Mouse (Mus musculus): Measurements from ENCODE around the gene BC030867.

DNA sequence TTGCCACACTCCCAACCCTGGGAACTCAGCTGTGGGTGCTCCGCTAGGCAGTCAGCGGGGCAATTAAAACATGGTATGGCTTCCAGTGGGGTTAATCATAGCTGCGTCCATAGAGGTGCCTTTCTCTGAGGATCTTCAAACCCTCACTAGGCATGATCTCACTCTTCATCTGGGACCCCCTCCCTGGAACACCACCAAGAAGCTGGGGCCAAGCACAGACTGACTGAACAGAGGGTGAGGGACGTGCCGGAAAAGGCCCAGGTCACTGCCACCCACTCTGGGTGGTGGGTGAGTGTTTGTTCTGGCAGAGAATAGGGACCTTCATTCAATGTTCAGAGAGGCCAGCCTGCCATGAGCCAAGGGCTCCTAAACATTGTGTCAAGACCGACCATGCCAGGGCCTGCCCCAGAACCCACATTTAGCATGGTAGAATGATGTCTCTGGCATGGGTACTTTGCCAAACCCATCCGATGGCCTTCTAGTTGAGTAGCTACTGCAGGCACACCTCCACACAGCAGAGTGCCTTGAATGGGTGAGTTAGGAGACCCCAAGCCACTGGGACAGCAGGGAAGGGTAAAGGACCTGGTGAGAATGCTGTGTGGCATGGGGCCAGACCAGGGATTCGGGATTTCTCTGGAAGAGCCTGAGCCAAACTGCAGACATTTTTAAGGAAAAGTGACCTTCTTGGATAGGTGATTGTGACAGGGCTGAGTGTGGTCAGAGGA, 18.1 kb downstream of the BC030867 start:
- TF ChIP-seq EP300 (IDR thresholded peaks at IDR 0.05; ENCODE audit: low read depth): no peak
- TF ChIP-seq CTCF (IDR thresholded peaks at IDR 0.05; ENCODE audit: low read depth): no peak
